Mouse (Mus musculus) embryonic facial prominence, embryonic 11.5 days (tissue): ENCODE data around the gene Dusp14. TPM values are rescaled to one million over a fixed set of nuclear protein-coding genes. Genes with fewer than 3 reads are reported as not detected.

Experiments
- ATAC-seq: fragments of 200-750 bp; cut with Nextera tagmentation; replicated peaks from 2 replicates; pipeline ENCODE4 v1.8.0; 2017; ENCODE audit warnings: low read depth; ENCODE audit not compliant: insufficient number of reproducible peaks, low FRiP score, low TSS enrichment
- DNase-seq: peaks from one replicate; pipeline ENCODE4 v3.0.0-alpha.2; 2015; ENCODE audit warnings: low spot score
- H3K27ac ChIP-seq: fragments of 300-500 bp; sonication (generic); replicated peaks from 2 replicates; pipeline ENCODE4 v1.5.1; 2014; ENCODE audit warnings: mild to moderate bottlenecking, low read depth, low read length, control low read depth
- H3K27me3 ChIP-seq: fragments of 300-500 bp; sonication (generic); 2 replicates; pipeline ENCODE4 v1.6.1; 2014; ENCODE audit warnings: mild to moderate bottlenecking, low read length, moderate library complexity, mixed read lengths; ENCODE audit not compliant: control insufficient read depth, insufficient read depth
- H3K36me3 ChIP-seq: fragments of 300-500 bp; sonication (generic); replicated peaks from 2 replicates; pipeline ENCODE4 v1.6.1; 2014; ENCODE audit warnings: low read depth, mild to moderate bottlenecking, low read length, moderate library complexity, mixed read lengths; ENCODE audit not compliant: control insufficient read depth, insufficient read depth
- H3K4me1 ChIP-seq: fragments of 300-500 bp; sonication (generic); 2 replicates; pipeline ENCODE4 v1.6.1; 2014; ENCODE audit warnings: low read length, mixed read lengths; ENCODE audit not compliant: control insufficient read depth, insufficient read depth
- H3K4me2 ChIP-seq: fragments of 300-500 bp; sonication (generic); 2 replicates; pipeline ENCODE4 v1.6.1; 2014; ENCODE audit warnings: low read depth, mild to moderate bottlenecking, control low read depth, low read length, moderate library complexity
- H3K4me3 ChIP-seq: fragments of 300-500 bp; sonication (generic); 2 replicates; pipeline ENCODE4 v1.5.1; 2014; ENCODE audit warnings: low read depth, low read length, control low read depth
- H3K9ac ChIP-seq: fragments of 300-500 bp; sonication (generic); replicated peaks from 2 replicates; pipeline ENCODE4 v1.6.1; 2014; ENCODE audit warnings: mild to moderate bottlenecking, control low read depth, low read length
- H3K9me3 ChIP-seq: fragments of 300-500 bp; sonication (generic); replicated peaks from 2 replicates; pipeline ENCODE4 v1.6.1; 2016; ENCODE audit warnings: mild to moderate bottlenecking, low read length, inconsistent platforms, mixed read lengths; ENCODE audit not compliant: control insufficient read depth
- WGBS: fragments of 180-500 bp; shearing (Covaris S2); extraction: QIAGEN DNeasy Blood & Tissue Kit; methylation state at CpG from one replicate; pipeline ENCODE4 v1.1.7; 2014; 5-methylcytosine and 5-hydroxymethylcytosine counted together
- polyA plus RNA-seq: library from polyadenylated mRNA; unstranded; fragments of >200 nt; fragmentation: Nextera tagmentation; extraction: Ambion mirVana; gene quantifications from 2 replicates; pipeline ENCODE4 v1.2.1, GENCODE M21; 2014

The Dusp14 gene
- polyA plus RNA-seq, 1 experiment from 2014 or later: 12.2 TPM

DNA sequence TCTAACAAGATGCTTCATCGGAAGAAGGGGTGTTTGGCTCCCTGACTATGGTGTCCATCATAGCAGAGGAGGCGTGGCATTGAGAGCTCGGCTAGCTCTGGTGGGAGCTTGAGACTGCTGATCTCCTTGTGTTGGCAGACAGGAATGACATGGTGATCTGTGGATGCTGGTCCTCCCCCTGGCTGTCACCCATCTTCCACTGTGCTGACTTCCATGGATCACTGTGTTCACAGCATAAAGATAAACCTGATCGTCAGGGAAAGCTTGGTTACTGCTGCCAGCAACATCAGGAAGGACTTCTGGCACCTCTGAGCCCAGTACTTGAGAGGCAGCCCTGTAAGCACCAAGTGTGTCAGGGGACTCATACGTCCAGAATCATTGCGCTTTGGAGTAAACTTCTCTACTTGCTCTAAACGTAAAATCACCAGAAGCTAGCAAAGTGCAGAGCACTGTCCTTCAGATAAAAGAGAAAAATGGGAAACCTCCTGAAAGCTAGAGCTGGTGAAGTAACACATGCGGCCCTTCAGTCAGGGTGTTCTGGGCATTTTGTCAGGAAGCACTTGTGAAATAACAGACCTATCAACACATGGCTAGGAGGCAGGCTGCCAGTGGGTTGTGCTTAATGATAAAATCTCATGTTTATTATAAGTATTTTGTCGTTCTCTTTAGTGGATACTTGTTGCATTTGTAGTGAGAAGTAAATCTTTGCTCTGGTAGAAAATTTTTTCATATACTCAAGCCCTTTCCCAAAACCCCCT lies 40.6 kb downstream of the Dusp14 start:
- Histone ChIP-seq H3K4me3 (no peak overlapping the region), H3K27ac (no peak overlapping the region), H3K4me2 (no peak overlapping the region), H3K9ac (no peak overlapping the region), H3K4me1 (no peaks in the 10 kb centered on the region), H3K36me3 (peaks cover 3% of the 10 kb centered on the region), H3K27me3 (no peaks in the 10 kb centered on the region), H3K9me3 (no peaks in the 10 kb centered on the region)
- ATAC-seq (no peak), DNase-seq (no peak)
- WGBS: 79% methylated on average over 9 of the region's 9 CpGs

DNA sequence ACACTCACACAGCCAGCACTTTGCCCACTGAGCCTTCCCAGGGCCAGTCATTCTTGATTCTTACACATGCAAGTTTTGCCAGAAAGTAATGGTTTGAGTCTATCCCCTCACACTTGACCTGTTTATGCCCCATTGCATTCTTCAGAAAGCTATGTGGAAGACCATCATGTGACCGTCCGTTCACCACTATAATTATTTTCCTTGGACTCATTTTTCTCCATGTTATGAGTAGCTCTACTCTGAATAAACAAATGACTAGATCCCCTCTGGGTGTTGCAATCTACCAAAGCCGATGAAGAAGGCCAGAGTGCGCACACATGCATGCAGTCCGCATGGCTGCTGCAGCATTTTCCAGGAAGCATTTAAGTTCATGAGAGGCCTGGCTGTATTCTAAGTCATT lies 41.8 kb downstream of the Dusp14 start:
- ATAC-seq: no peak
- no peaks in the 10 kb centered on the region for H3K9me3 ChIP-seq
- no peaks in the 10 kb centered on the region for H3K27me3 ChIP-seq
- WGBS: 86% methylated on average over 5 of the region's 5 CpGs
- no peaks in the 10 kb centered on the region for H3K4me1 ChIP-seq
- H3K9ac ChIP-seq: no peak overlapping the region
- no peak overlapping the region for H3K4me2 ChIP-seq
- peaks cover 3% of the 10 kb centered on the region for H3K36me3 ChIP-seq
- DNase-seq: no peak
- no peak overlapping the region for H3K27ac ChIP-seq
- H3K4me3 ChIP-seq: no peak overlapping the region

- H3K9me3 ChIP-seq: no peaks in the 10 kb centered on the region
- H3K4me3 ChIP-seq: no peak overlapping the region
- no peak overlapping the region for H3K4me2 ChIP-seq
- H3K36me3 ChIP-seq: no peaks in the 10 kb centered on the region
- no peaks in the 10 kb centered on the region for H3K27me3 ChIP-seq
- no peak overlapping the region for H3K27ac ChIP-seq
- H3K4me1 ChIP-seq: no peaks in the 10 kb centered on the region
- DNase-seq (no peak), ATAC-seq (no peak)
- no peak overlapping the region for H3K9ac ChIP-seq
- WGBS: 87% methylated on average over 7 of the region's 7 CpGs
Measured at GRCm38 (mm10) chr11:84016810-84017508, 52.1 kb downstream of the Dusp14 start.

DNA sequence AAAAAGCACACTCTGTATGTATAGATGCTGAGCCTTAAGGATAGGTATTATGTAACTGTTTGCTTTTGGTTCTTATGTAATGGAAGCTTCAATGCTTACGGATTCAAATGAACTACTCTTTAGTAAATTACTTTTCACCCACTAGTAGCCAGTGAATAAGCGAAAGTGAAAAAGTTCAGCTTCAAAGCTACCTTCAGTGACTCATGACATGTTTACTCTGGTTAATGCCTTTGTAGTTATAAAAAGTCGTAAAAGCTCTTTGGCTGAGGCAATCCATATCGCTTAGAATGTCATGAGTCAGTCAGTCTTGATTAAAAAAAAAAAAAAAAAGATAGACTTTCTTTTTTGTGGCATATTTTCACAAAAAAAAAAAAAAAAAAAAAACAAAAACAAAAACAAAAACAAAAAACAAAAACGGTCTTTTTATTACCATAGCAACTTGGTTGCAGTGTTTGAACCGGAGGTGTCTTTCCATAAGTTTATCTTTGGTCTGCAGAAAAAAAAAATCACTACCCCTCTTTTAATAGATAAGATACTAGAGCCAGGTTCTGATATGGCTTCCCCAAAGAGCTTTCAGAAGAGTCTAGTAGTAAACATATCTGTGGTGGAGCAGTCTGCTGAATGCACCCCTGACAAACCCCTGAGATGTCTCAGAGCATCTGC lies 52.8 kb downstream of the Dusp14 start:
- Histone ChIP-seq H3K9me3 (no peaks in the 10 kb centered on the region), H3K4me1 (no peaks in the 10 kb centered on the region), H3K27me3 (no peaks in the 10 kb centered on the region), H3K27ac (no peak overlapping the region), H3K36me3 (no peaks in the 10 kb centered on the region), H3K4me3 (no peak overlapping the region), H3K9ac (no peak overlapping the region), H3K4me2 (no peak overlapping the region)
- no peak for DNase-seq
- ATAC-seq: no peak
- WGBS: 88% methylated on average over 6 of the region's 6 CpGs

- Histone ChIP-seq H3K27ac (no peak overlapping the region), H3K9ac (no peak overlapping the region), H3K4me1 (no peaks in the 10 kb centered on the region), H3K36me3 (no peaks in the 10 kb centered on the region; the same call in 1 of the 2 replicates), H3K27me3 (no peaks in the 10 kb centered on the region), H3K4me2 (no peak overlapping the region), H3K9me3 (no peaks in the 10 kb centered on the region), H3K4me3 (no peak overlapping the region)
- ATAC-seq (no peak), DNase-seq (peak; percentile 7)
- 9% methylated on average over 7 of the region's 7 CpGs for WGBS
Measured at GRCm38 (mm10) chr11:84013105-84013504, 56.0 kb downstream of the Dusp14 start.

GRCm38 (mm10) chr11:84011576-84011975 lies 57.5 kb downstream of the Dusp14 start:
- no peak overlapping the region for H3K27ac ChIP-seq
- no peak overlapping the region for H3K4me3 ChIP-seq
- 37% methylated on average over 2 of the region's 2 CpGs for WGBS
- H3K4me2 ChIP-seq: no peak overlapping the region
- DNase-seq: no peak
- no peaks in the 10 kb centered on the region for H3K4me1 ChIP-seq
- no peaks in the 10 kb centered on the region for H3K27me3 ChIP-seq
- ATAC-seq: no peak
- H3K9ac ChIP-seq: no peak overlapping the region
- no peaks in the 10 kb centered on the region; the same call in 1 of the 2 replicates for H3K36me3 ChIP-seq
- H3K9me3 ChIP-seq: no peaks in the 10 kb centered on the region

- H3K9ac ChIP-seq: no peak overlapping the region
- DNase-seq: no peak
- H3K4me1 ChIP-seq: no peaks in the 10 kb centered on the region
- no peaks in the 10 kb centered on the region for H3K27me3 ChIP-seq
- ATAC-seq: no peak
- no peak overlapping the region for H3K27ac ChIP-seq
- H3K4me3 ChIP-seq: no peak overlapping the region
- H3K36me3 ChIP-seq: no peaks in the 10 kb centered on the region; the same call in 1 of the 2 replicates
- H3K4me2 ChIP-seq: no peak overlapping the region
- H3K9me3 ChIP-seq: no peaks in the 10 kb centered on the region
- WGBS: 31% methylated on average over 12 of the region's 12 CpGs
Measured at GRCm38 (mm10) chr11:84011050-84011449, 58.0 kb downstream of the Dusp14 start.

- Histone ChIP-seq H3K27me3 (no peaks in the 10 kb centered on the region), H3K4me2 (no peak overlapping the region), H3K9ac (no peak overlapping the region), H3K36me3 (no peaks in the 10 kb centered on the region; the same call in 1 of the 2 replicates), H3K4me1 (no peaks in the 10 kb centered on the region), H3K9me3 (no peaks in the 10 kb centered on the region), H3K4me3 (no peak overlapping the region), H3K27ac (no peak overlapping the region)
- ATAC-seq: no peak
- DNase-seq: no peak
- 73% methylated on average over 9 of the region's 9 CpGs for WGBS
Measured at GRCm38 (mm10) chr11:84010411-84010810, 58.6 kb downstream of the Dusp14 start.
